Mouse (Mus musculus) liver, adult 2 months (tissue): ENCODE measurements around the gene Kif19a.

Source experiments
- CTCF ChIP-seq: fragments of 200-500 bp; IDR thresholded peaks from 2 replicates; pipeline ENCODE4 v1.5.1; 2011; ENCODE audit warnings: low read depth, low read length, control low read depth
- POLR2A ChIP-seq: fragments of 200-500 bp; IDR thresholded peaks from 2 replicates; pipeline ENCODE4 v1.6.1; 2011; ENCODE audit warnings: low read length, control low read depth; ENCODE audit not compliant: insufficient read depth; ENCODE audit errors: extremely low read depth

- TF ChIP-seq CTCF (no peak), POLR2A (no peak)
Observed at GRCm38 (mm10) chr11:114803990-114804389, 38.8 kb downstream of the Kif19a start.
